Mouse (Mus musculus) CH12.LX (cell line): ENCODE measurements around the gene Fmo4. TPM values are rescaled to one million over a fixed set of nuclear protein-coding genes. Genes with fewer than 3 reads are reported as not detected.

ENCODE experiments used
- DNase-seq: peaks from one replicate; pipeline ENCODE4 v3.0.0-alpha.2; 2013; ENCODE audit errors: extremely low read depth
- H3K27ac ChIP-seq: 2 replicates; pipeline ENCODE4 v1.5.1; 2012; ENCODE audit warnings: low read depth, mild to moderate bottlenecking, control low read depth, moderate library complexity; ENCODE audit not compliant: insufficient read depth
- H3K27me3 ChIP-seq: replicated peaks from 2 replicates; pipeline ENCODE3; 2012; ENCODE audit warnings: inconsistent platforms
- H3K36me3 ChIP-seq, 2 experiments: replicated peaks in 1 of 2; 2 replicates each; pipeline versions ENCODE3 to v1.6.1; 2012; ENCODE audit warnings: inconsistent platforms in 1 of 2, low read length in 1 of 2, mild to moderate bottlenecking in 1 of 2, mixed read lengths in 1 of 2, moderate library complexity in 1 of 2; ENCODE audit not compliant: control insufficient read depth in 1 of 2, insufficient read depth in 1 of 2
- H3K4me1 ChIP-seq, 2 experiments: 2 replicates each; pipeline ENCODE4 v1.6.1; 2012; ENCODE audit warnings: inconsistent platforms in 1 of 2, moderate library complexity in 1 of 2; ENCODE audit not compliant: insufficient read depth in 2 of 2, control insufficient read depth in 1 of 2
- H3K4me2 ChIP-seq: 2 replicates; pipeline ENCODE4 v1.6.1; 2012; ENCODE audit warnings: low read depth, mild to moderate bottlenecking, control low read depth; ENCODE audit not compliant: poor library complexity, insufficient read depth, severe bottlenecking
- H3K4me3 ChIP-seq, 3 experiments: fragments of 150-350 bp in 1 of 3; sonication (generic) in 1 of 3; replicated peaks in 1 of 3; 2 replicates each; pipeline versions ENCODE3 to v1.5.1; 2011 to 2012; ENCODE audit warnings: low read depth in 2 of 3, low read length in 2 of 3, mild to moderate bottlenecking in 2 of 3, moderate library complexity in 2 of 3, control low read depth in 1 of 3, improper control_type of control experiment in 1 of 3, inconsistent platforms in 1 of 3, mixed read lengths in 1 of 3; ENCODE audit not compliant: poor library complexity in 1 of 3
- H3K79me2 ChIP-seq: replicated peaks from 2 replicates; pipeline ENCODE4 v1.6.1; 2012; ENCODE audit warnings: mild to moderate bottlenecking, moderate library complexity; ENCODE audit not compliant: control insufficient read depth, poor library complexity, insufficient read depth, severe bottlenecking; ENCODE audit errors: extremely low read depth
- H3K9ac ChIP-seq: 2 replicates; pipeline ENCODE4 v1.6.1; 2012; ENCODE audit warnings: low read depth, mild to moderate bottlenecking, control low read depth, moderate library complexity; ENCODE audit not compliant: insufficient read depth
- H3K9me3 ChIP-seq: replicated peaks from 2 replicates; pipeline ENCODE3; 2012; ENCODE audit warnings: low read length, inconsistent platforms, mixed read lengths
- BHLHE40 ChIP-seq: IDR thresholded peaks from 2 replicates; pipeline ENCODE4 v1.6.1; 2011; ENCODE audit warnings: mild to moderate bottlenecking, low read depth, low read length, improper control_type of control experiment
- E2F4 ChIP-seq: IDR thresholded peaks from 2 replicates; pipeline ENCODE4 v1.6.1; 2011; ENCODE audit warnings: low read depth, low read length, improper control_type of control experiment; ENCODE audit not compliant: insufficient replicate concordance
- ELF1 ChIP-seq: IDR thresholded peaks from 2 replicates; pipeline ENCODE4 v1.6.1; 2014; ENCODE audit warnings: low read depth, mild to moderate bottlenecking, inconsistent platforms, low read length, improper control_type of control experiment
- EP300 ChIP-seq: IDR thresholded peaks from 2 replicates; pipeline ENCODE4 v1.6.1; 2011; ENCODE audit warnings: low read length, improper control_type of control experiment
- ETS1 ChIP-seq: conservative IDR thresholded peaks from 2 replicates; pipeline ENCODE4 v1.6.1; 2012; ENCODE audit warnings: low read depth, mild to moderate bottlenecking, inconsistent platforms, low read length, improper control_type of control experiment, moderate library complexity
- HCFC1 ChIP-seq: IDR thresholded peaks from 2 replicates; pipeline ENCODE4 v1.6.1; 2012; ENCODE audit warnings: low read depth, mild to moderate bottlenecking, inconsistent platforms, low read length, improper control_type of control experiment
- JUND ChIP-seq: conservative IDR thresholded peaks from 2 replicates; pipeline ENCODE4 v1.6.1; 2011; ENCODE audit warnings: low read depth, low read length, improper control_type of control experiment
- MAFK ChIP-seq: IDR thresholded peaks from 2 replicates; pipeline ENCODE4 v1.6.1; 2011; ENCODE audit warnings: low read length, improper control_type of control experiment; ENCODE audit not compliant: insufficient replicate concordance
- MAZ ChIP-seq: IDR thresholded peaks from 2 replicates; pipeline ENCODE4 v1.6.1; 2012; ENCODE audit warnings: low read depth, mild to moderate bottlenecking, inconsistent platforms, low read length, improper control_type of control experiment, moderate library complexity
- MEF2A ChIP-seq: IDR thresholded peaks from 2 replicates; pipeline ENCODE4 v1.6.1; 2014; ENCODE audit warnings: low read depth, mild to moderate bottlenecking, inconsistent platforms, low read length, improper control_type of control experiment, borderline replicate concordance
- MXI1 ChIP-seq: IDR thresholded peaks from 2 replicates; pipeline ENCODE4 v1.6.1; 2011; ENCODE audit warnings: mild to moderate bottlenecking, low read depth, low read length, improper control_type of control experiment
- NELFE ChIP-seq: IDR thresholded peaks from 2 replicates; pipeline ENCODE4 v1.6.1; 2011; ENCODE audit warnings: low read depth, low read length, improper control_type of control experiment
- POLR2A ChIP-seq: IDR thresholded peaks from 2 replicates; pipeline ENCODE4 v1.6.1; 2011; ENCODE audit warnings: low read depth, mild to moderate bottlenecking, improper control_type of control experiment, low read length
- RAD21 ChIP-seq: IDR thresholded peaks from 2 replicates; pipeline ENCODE4 v1.6.1; 2011; ENCODE audit warnings: low read depth, mild to moderate bottlenecking, low read length, improper control_type of control experiment, moderate library complexity
- RCOR1 ChIP-seq: conservative IDR thresholded peaks from 2 replicates; pipeline ENCODE4 v1.6.1; 2012; ENCODE audit warnings: low read depth, mild to moderate bottlenecking, inconsistent platforms, low read length, improper control_type of control experiment
- SIN3A ChIP-seq: IDR thresholded peaks from 2 replicates; pipeline ENCODE4 v1.6.1; 2012; ENCODE audit warnings: low read length, improper control_type of control experiment, inconsistent platforms
- TBP ChIP-seq: conservative IDR thresholded peaks from 2 replicates; pipeline ENCODE4 v1.6.1; 2011; ENCODE audit warnings: low read depth, low read length, improper control_type of control experiment
- ZMIZ1 ChIP-seq: IDR thresholded peaks from 2 replicates; pipeline ENCODE4 v1.6.1; 2012; ENCODE audit warnings: low read depth, mild to moderate bottlenecking, inconsistent platforms, low read length, improper control_type of control experiment
- dilution Hi-C: fragments of 300-500 bp; cut with MboI; formaldehyde crosslinking; loops from 2 replicates; pipeline ENCODE4 v1.14.3; 2020; ENCODE audit warnings: low sequenced_read_pairs; ENCODE audit not compliant: extremely low pct_unique_long_range_greater_than_20kb, extremely low pct_ligation_motif_present
- in situ Hi-C: fragments of 300-500 bp; cut with MboI; formaldehyde crosslinking; loops from 3 replicates; pipeline ENCODE4 v1.14.3; 2019; ENCODE audit warnings: low sequenced_read_pairs, low pct_ligation_motif_present, low pct_unique_long_range_greater_than_20kb, mixed read lengths
- polyA plus RNA-seq: library from polyadenylated mRNA; unstranded; fragments of >175 nt; gene quantifications from 2 replicates; pipeline ENCODE4 v1.2.1, GENCODE M21; 2012; ENCODE audit warnings: low read depth; ENCODE audit not compliant: insufficient read length
- total RNA-seq, 2 experiments: library from RNA; depleted of rRNA; stranded (reverse); fragments of 300-350 nt in 1 of 2; fragments of >200 nt in 1 of 2; gene quantifications; 2 replicates each; pipeline ENCODE4 v1.2.3; 2012 to 2014

The Fmo4 gene
- total and polyA plus RNA-seq, 3 experiments, result not detected

GRCm38 (mm10) chr1:162859545-162859976, 45.8 kb upstream of the Fmo4 start:
- in situ Hi-C loops, result no loop called here
- Histone ChIP-seq H3K9ac (no peak overlapping the region), H3K9me3 (no peaks in the 10 kb centered on the region), H3K27ac (no peak overlapping the region), H3K4me2 (no peak overlapping the region), H3K4me1 (peaks cover 0 to 4% of the 10 kb centered on the region in 2 experiments; a peak in 2 of 4 replicates), H3K36me3 (no peaks in the 10 kb centered on the region), H3K79me2 (no peaks in the 10 kb centered on the region), H3K27me3 (no peaks in the 10 kb centered on the region), H3K4me3 (no peak overlapping the region)
- TF ChIP-seq RAD21 (no peak), JUND (no peak), E2F4 (no peak), NELFE (no peak), RCOR1 (no peak)
- dilution Hi-C loops, result no loop called here
- no peak for DNase-seq

GRCm38 (mm10) chr1:162858748-162859130, 45.0 kb upstream of the Fmo4 start:
- Histone ChIP-seq H3K9me3 (no peaks in the 10 kb centered on the region), H3K4me1 (peaks cover 0 to 4% of the 10 kb centered on the region in 2 experiments; a peak in 2 of 4 replicates), H3K27me3 (no peaks in the 10 kb centered on the region), H3K36me3 (no peaks in the 10 kb centered on the region), H3K9ac (no peak overlapping the region), H3K4me2 (peak overlapping the region; percentile 3; the same call in 1 of the 2 replicates), H3K27ac (no peak overlapping the region), H3K79me2 (no peaks in the 10 kb centered on the region), H3K4me3 (no peak overlapping the region)
- no peak for TF ChIP-seq POLR2A
- TF ChIP-seq MXI1, result no peak
- TF ChIP-seq RCOR1, result no peak
- TF ChIP-seq TBP, result no peak
- no peak for TF ChIP-seq ZMIZ1
- no peak for TF ChIP-seq MAFK
- TF ChIP-seq JUND, result no peak
- no peak for TF ChIP-seq ETS1
- no peak for TF ChIP-seq E2F4
- no peak for TF ChIP-seq MAZ
- no peak for TF ChIP-seq BHLHE40
- no peak for TF ChIP-seq EP300
- TF ChIP-seq MEF2A, result no peak
- TF ChIP-seq NELFE, result no peak
- no peak for TF ChIP-seq SIN3A
- no peak for TF ChIP-seq ELF1
- TF ChIP-seq HCFC1, result no peak
- no peak for DNase-seq
- dilution Hi-C loops (no loop called here), in situ Hi-C loops (no loop called here)
